Mouse (Mus musculus) v-Abl transformed pro-B cells (cell line): ENCODE measurements at regions not wholly inside any gene's neighbourhood (a gene's known extent, or its start where the extent isn't known, plus 50 kb on each side); places are given as distances from the start of the nearest gene placed in this dataset.

Experiments used
- in situ Hi-C, 2 experiments: fragments of 400-800 bp; cut with MboI; formaldehyde crosslinking; loops; one replicate each; pipeline ENCODE4 v1.15.1; 2025; ENCODE audit not compliant: unreplicated experiment in 2 of 2

DNA sequence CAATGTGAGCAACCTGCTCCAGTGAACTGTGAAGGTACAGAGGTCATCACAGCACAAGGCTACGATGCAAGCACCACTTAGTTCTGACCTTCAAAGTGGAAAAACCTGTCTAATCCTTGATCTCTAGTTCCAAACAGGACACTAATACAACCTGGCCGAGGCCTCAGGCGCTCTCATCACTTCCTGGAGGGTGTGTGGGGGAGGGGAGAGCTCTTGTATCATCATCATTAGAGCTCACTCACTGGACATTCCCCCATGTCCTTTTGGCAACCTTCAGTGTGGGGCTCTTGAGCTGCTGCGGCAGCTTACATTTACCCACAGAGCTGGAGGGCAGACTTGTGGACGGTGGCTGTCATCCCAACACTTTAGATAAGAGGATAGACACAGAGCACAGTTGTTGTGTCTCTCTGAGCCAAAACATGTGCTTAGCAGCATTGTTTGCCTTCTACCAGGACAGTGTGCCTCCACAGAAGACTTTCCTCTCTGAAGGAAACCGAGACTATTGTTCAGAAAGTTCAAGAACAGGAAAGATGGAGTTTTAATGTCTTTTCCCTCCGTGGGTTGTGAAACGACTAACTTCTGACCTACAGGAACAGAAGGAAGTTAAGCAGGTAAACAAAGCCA lies 115.2 kb upstream of the Mylip start:
- in situ Hi-C loops: no loop called here

GRCm38 (mm10) chr13:45275391-45275790 lies 114.2 kb upstream of the Mylip start:
- in situ Hi-C loops: no loop called here

GRCm38 (mm10) chr13:45277842-45278416 lies 111.6 kb upstream of the Mylip start:
- in situ Hi-C loops: no loop called here

- in situ Hi-C loops: no loop called here
These were observed 108.4 kb upstream of the Mylip start for GRCm38 (mm10) chr13:45281106-45281505.

GRCm38 (mm10) chr13:45286651-45287050 lies 102.9 kb upstream of the Mylip start:
- in situ Hi-C loops: no loop called here

- in situ Hi-C loops: no loop called here
These were observed 102.3 kb upstream of the Mylip start for GRCm38 (mm10) chr13:45287217-45287616.

- in situ Hi-C loops: no loop called here
These were observed 99.6 kb upstream of the Mylip start for GRCm38 (mm10) chr13:45289976-45290375.

DNA sequence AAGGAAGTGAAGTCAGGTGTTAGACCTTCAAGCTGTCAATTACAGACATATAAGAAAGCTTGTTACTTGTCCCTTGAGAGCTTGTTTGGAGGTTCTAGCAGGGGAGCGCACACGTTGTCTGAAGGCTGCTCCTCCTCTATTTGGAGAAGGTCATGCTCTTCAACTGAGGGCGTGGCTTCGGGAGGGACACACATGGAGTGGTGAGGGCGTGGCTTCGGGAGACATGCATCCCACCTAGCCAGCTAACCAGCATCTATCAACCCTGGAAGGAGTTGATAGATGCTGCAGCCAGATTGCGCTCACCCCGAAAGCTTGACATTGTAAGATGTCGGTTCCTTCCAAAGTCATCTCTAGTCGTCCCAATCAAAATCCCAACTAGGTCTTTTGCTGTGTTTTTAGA lies 94.9 kb upstream of the Mylip start:
- in situ Hi-C loops: no loop called here

GRCm38 (mm10) chr13:45300610-45301009 lies 88.9 kb upstream of the Mylip start:
- in situ Hi-C loops: no loop called here

GRCm38 (mm10) chr13:45301191-45301905 lies 88.2 kb upstream of the Mylip start:
- in situ Hi-C loops: no loop called here

DNA sequence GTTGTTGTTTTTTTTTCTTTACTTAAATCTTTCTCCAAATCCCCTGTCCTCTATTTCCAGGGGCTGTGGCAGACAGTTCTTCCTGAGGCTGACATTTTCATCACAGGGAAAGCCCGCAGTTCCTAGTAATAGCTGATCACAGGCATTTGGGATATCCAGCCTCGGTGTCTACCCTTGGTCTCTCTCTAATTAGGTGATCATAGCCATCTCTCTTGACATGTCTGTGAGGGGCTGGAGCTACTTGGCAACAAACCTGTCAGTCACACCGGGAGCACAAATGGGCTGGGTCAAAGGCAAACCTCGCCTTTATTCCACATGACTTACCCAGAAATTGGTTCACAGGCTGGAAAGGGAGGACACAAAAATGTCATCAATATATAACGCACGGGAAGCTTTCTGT lies 86.7 kb upstream of the Mylip start:
- in situ Hi-C loops: no loop called here

GRCm38 (mm10) chr13:45306177-45306576 lies 83.4 kb upstream of the Mylip start:
- in situ Hi-C loops: no loop called here

GRCm38 (mm10) chr13:45307226-45307625 lies 82.3 kb upstream of the Mylip start:
- in situ Hi-C loops: no loop called here

DNA sequence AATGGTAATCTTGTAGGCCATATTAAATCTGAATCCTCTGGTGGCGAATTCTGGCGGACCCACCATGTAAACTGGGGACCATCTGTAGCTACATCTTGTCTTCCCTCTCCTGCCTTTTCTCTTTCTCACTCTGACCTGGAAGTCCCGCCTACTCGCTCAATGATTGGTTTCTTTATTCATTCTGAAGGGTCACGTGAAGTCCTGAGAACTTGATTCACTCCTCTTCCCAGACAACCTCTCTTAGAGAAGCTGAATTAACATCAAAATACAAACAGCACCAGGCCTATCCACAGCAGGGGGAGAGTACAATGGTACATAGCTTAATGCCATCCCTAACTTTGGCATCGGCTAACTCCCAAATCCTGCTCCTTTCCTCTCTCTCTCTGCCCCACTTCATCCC lies 69.9 kb upstream of the Mylip start:
- in situ Hi-C loops: no loop called here

DNA sequence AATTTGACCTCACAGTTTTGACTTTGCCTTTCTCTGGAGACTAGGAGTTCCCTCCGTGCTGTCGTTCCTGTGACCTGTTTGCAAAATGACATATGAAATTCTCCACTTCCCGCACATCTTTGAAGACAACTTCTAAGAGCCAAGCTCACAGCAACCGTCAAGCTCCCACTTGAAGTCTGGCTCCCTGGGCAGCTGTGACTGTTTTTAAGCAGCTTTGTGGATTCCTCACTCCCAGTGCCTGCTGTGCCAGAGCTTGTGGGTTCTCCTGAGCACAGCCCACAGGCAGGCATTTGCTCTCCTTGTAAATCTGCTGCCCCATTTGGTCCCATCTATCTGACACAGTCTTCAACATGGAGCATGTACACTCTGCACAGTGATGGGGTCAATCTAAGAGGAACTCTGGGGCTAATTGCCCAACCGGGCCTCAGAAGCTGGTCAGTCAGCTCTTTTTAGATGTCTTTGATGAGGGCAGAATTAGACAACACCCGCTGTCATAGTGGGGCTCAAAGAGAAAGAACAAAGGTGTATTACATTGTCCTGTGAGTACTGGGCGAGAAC lies 63.7 kb upstream of the Mylip start:
- in situ Hi-C loops: no loop called here

GRCm38 (mm10) chr13:45326751-45327150 lies 62.8 kb upstream of the Mylip start:
- in situ Hi-C loops: no loop called here

- in situ Hi-C loops: no loop called here
These were observed 59.0 kb upstream of the Mylip start for GRCm38 (mm10) chr13:45330561-45330960.

DNA sequence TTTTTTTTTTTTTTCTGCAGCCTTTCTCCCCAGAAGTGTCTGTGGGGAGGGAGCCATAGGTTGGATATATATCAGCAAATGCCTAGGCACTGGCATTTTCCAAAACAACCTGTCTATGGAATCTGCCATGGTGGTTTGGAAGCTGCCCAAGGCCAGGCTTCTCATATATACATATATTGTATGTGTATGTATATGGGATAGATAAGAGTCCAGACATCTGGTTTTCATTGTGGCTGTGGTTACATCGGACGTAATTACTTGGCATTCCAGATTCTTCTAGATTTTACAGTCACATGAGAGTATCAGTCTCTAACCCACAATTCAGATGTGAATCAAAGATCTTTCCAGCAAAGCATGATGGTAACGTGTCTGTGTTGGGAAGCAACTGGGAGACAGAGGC lies 57.5 kb upstream of the Mylip start:
- in situ Hi-C loops: no loop called here

GRCm38 (mm10) chr13:45333634-45334033 lies 55.9 kb upstream of the Mylip start:
- in situ Hi-C loops: no loop called here
